8 mouse cellular contexts compared by ENCODE assay signal in genomic region chr13:96983251-96984126, GRCm38 (mm10). TPM values are rescaled to one million over a fixed set of nuclear protein-coding genes. Genes with fewer than 3 reads are reported as not detected.
DNase-seq lines count a peak whose midpoint lies in the region; ATAC-seq and TF ChIP-seq lines count a peak whose summit lies in the region.

No protein-coding gene starts in this region.

- WGBS in heart, embryonic 15.5 days = 53% methylated on average over 26 of the region's 26 CpGs
- WGBS in heart, adult 2 months = 49% methylated on average over 26 of the region's 26 CpGs

- no peak overlapping the region for H3K4me3 ChIP-seq in heart, embryonic 15.5 days
- no peak overlapping the region for H3K4me3 ChIP-seq in heart, adult 2 months
- H3K4me3 ChIP-seq in megakaryocyte, embryonic 14.5 days (replicated peaks) = peak overlapping the region; percentile 77

- H3K9me3 ChIP-seq in heart, embryonic 15.5 days (replicated peaks) = no peaks in the 10 kb centered on the region
- H3K9me3 ChIP-seq in megakaryocyte, embryonic 14.5 days = peaks cover 11% of the 10 kb centered on the region

- H3K9ac ChIP-seq in heart, embryonic 15.5 days = no peak overlapping the region
- no peak overlapping the region for H3K9ac ChIP-seq in heart, adult 2 months (ENCODE audit: low read depth, low read length)

- TF ChIP-seq POLR2A in heart, adult 2 months (IDR thresholded peaks at IDR 0.05; ENCODE audit: insufficient read depth, low read depth, low read length) = no peak

- no peak for TF ChIP-seq EP300 in heart, adult 2 months (IDR thresholded peaks at IDR 0.05; ENCODE audit: insufficient read depth, low read depth, low read length)

- peaks cover 11% of the 10 kb centered on the region for H3K4me1 ChIP-seq in heart, embryonic 15.5 days (replicated peaks)
- H3K4me1 ChIP-seq in heart, adult 2 months (ENCODE audit: control insufficient read depth, insufficient read depth, low read length) = no peaks in the 10 kb centered on the region
- H3K4me1 ChIP-seq in megakaryocyte, embryonic 14.5 days = peaks cover 32% of the 10 kb centered on the region

- intact Hi-C loops in heart, adult 2 months (cut with DNase I) = no loop called here

- H3K79me2 ChIP-seq in heart, adult 2 months (replicated peaks; ENCODE audit: control insufficient read depth, insufficient read depth, low read length) = no peaks in the 10 kb centered on the region

- no peak for ATAC-seq in heart, embryonic 15.5 days (replicated peaks; ENCODE audit: insufficient number of reproducible peaks, insufficient read depth, low FRiP score, low read depth)

- no peaks in the 10 kb centered on the region for H3K27me3 ChIP-seq in heart, embryonic 15.5 days
- peaks cover 2% of the 10 kb centered on the region; the same call in 1 of the 2 replicates for H3K27me3 ChIP-seq in heart, adult 2 months (ENCODE audit: control insufficient read depth, insufficient read depth, low read length)
- H3K27me3 ChIP-seq in megakaryocyte, embryonic 14.5 days (replicated peaks) = peaks cover 79% of the 10 kb centered on the region

- no peak for DNase-seq in heart, adult 2 months
- DNase-seq in T-cell, adult 2 months (ENCODE audit: low spot score) = peak; percentile 39
- peak; percentile 66 to 67 for DNase-seq in kidney, adult 8-10 months
- no peak for DNase-seq in layer of hippocampus, adult 11-12 months (ENCODE audit: low spot score)
- no peak for DNase-seq in right cerebral cortex, postnatal 14 days
- DNase-seq in layer of hippocampus, adult 9-10 months (ENCODE audit: low spot score) = no peak

- no peak for TF ChIP-seq CTCF in heart, adult 2 months (IDR thresholded peaks at IDR 0.05)

- H3K4me2 ChIP-seq in heart, embryonic 15.5 days = peak overlapping the region; percentile 2; the same call in 1 of the 2 replicates

- no peaks in the 10 kb centered on the region for H3K36me3 ChIP-seq in heart, embryonic 15.5 days
- no peaks in the 10 kb centered on the region for H3K36me3 ChIP-seq in heart, adult 2 months (ENCODE audit: control insufficient read depth, insufficient read depth, low read length)
- no peaks in the 10 kb centered on the region for H3K36me3 ChIP-seq in megakaryocyte, embryonic 14.5 days (replicated peaks; ENCODE audit: low read length)

- H3K27ac ChIP-seq in heart, embryonic 15.5 days = no peak overlapping the region
- no peak overlapping the region for H3K27ac ChIP-seq in heart, adult 2 months

RNA-seq across cellular contexts. Expression of gene 1700029F12Rik, which starts 50.7 kb away (rescaled TPM):
- polyA plus RNA-seq in heart, embryonic 15.5 days (2015; fragmentation: Nextera tagmentation; extraction: Ambion mirVana) = not detected in 2 replicates
- not detected for total RNA-seq in heart, adult 2 months (2021)
- polyA plus RNA-seq in heart, adult 2 months (2012; rRNA removed) = 0.78 and 0.82 TPM in 2 replicates
- not detected in 2 replicates for polyA plus RNA-seq in megakaryocyte, embryonic 14.5 days (2012; ENCODE audit: insufficient read depth, low replicate concordance)

RNA-seq across cellular contexts. Expression of gene Gcnt4, which starts 59.0 kb away (rescaled TPM):
- polyA plus RNA-seq in heart, embryonic 15.5 days (2015; fragmentation: Nextera tagmentation; extraction: Ambion mirVana) = 0.23 and 0.32 TPM in 2 replicates
- total RNA-seq in heart, adult 2 months (2021) = under 1 TPM; 0.11 to 0.13 TPM
- 0.03 and 0.04 TPM in 2 replicates for polyA plus RNA-seq in heart, adult 2 months (2012; rRNA removed)
- polyA plus RNA-seq in megakaryocyte, embryonic 14.5 days (2012; ENCODE audit: insufficient read depth, low replicate concordance) = not detected in 2 replicates

Comparison
In these comparisons a context has a peak if more than half of its experiments do, and no peak if none do; other contexts are left out.
1. DNase-seq: peak in T-cell, adult 2 months (single experiment) and kidney, adult 8-10 months (2 of 2); none in heart, adult 2 months (0 of 2), layer of hippocampus, adult 11-12 months (single experiment), right cerebral cortex, postnatal 14 days (single experiment) and layer of hippocampus, adult 9-10 months (single experiment).